36 mouse cellular contexts compared by ENCODE assay signal in the genomic region with DNA sequence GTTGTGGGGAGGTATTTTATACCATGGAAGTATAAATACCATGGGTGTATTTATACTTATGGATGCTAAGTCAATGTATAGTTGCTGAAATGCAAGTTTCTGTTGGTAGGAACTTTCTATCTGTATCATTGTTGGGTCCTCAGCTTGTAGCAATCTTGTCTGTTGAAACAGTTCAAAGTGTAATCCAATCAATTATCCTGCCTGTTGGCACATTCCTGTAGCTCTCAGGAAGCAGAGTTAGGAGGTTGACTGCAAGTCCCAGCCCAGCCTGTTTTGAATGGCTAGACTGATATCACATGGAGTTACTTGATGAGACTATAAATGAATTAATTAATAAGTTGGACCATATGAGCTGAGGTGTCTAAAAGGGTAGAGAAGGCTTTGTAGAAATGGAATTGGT. TPM values are rescaled to one million over a fixed set of nuclear protein-coding genes. Genes with fewer than 3 reads are reported as not detected.
"Had no signal": no experiment of that assay in that cellular context is flagged by ENCODE, and none has a peak within 500 bp of the region (broad histone marks: within the 10 kb centered on the region; RNA-seq: fewer than 3 reads in every experiment).

No protein-coding gene starts in this region.

- H3K36me3 ChIP-seq: embryonic facial prominence, embryonic 10.5 days; embryonic facial prominence, embryonic 12.5 days; embryonic facial prominence, embryonic 13.5 days; embryonic facial prominence, embryonic 15.5 days; forebrain, embryonic 10.5 days; forebrain, embryonic 12.5 days; forebrain, embryonic 15.5 days had no signal

- H3K9me3 ChIP-seq: embryonic facial prominence, embryonic 10.5 days; embryonic facial prominence, embryonic 12.5 days; embryonic facial prominence, embryonic 13.5 days; embryonic facial prominence, embryonic 15.5 days; forebrain, embryonic 10.5 days; forebrain, embryonic 12.5 days; forebrain, embryonic 13.5 days; forebrain, embryonic 15.5 days had no signal

- H3K27ac ChIP-seq: embryonic facial prominence, embryonic 10.5 days; embryonic facial prominence, embryonic 12.5 days; embryonic facial prominence, embryonic 13.5 days; embryonic facial prominence, embryonic 15.5 days; forebrain, embryonic 10.5 days; forebrain, embryonic 12.5 days; forebrain, embryonic 13.5 days; forebrain, embryonic 15.5 days; gastrocnemius, adult 2 months had no signal

- ATAC-seq: forebrain, embryonic 13.5 days; forebrain, embryonic 14.5 days; forebrain, embryonic 15.5 days; forebrain, embryonic 16.5 days; forebrain, postnatal 0 days had no signal

- H3K9ac ChIP-seq: embryonic facial prominence, embryonic 12.5 days; embryonic facial prominence, embryonic 13.5 days; embryonic facial prominence, embryonic 15.5 days; forebrain, embryonic 12.5 days; forebrain, embryonic 13.5 days; forebrain, embryonic 15.5 days; forebrain, postnatal 0 days had no signal

- DNase-seq: cerebellum, adult 2 months; cerebellum, adult 8-10 months; cerebellum, adult 9-10 months; cerebellum, adult 9-11 months; cerebellum, postnatal 10 days; cerebellum, postnatal 14 days; cerebellum, postnatal 25 days; cerebellum, postnatal 36 days; embryo, embryonic 11 days; forebrain, postnatal 0 days; gastrocnemius, adult 2 months; gastrocnemius, postnatal 10 days; gastrocnemius, postnatal 14 days; gastrocnemius, postnatal 25 days; gastrocnemius, postnatal 36 days; heart, adult 11 months; heart, adult 18-20 months had no signal

- H3K4me2 ChIP-seq: embryonic facial prominence, embryonic 12.5 days; embryonic facial prominence, embryonic 13.5 days; embryonic facial prominence, embryonic 15.5 days; forebrain, embryonic 12.5 days; forebrain, embryonic 13.5 days; forebrain, embryonic 15.5 days had no signal

- H3K4me1 ChIP-seq: embryonic facial prominence, embryonic 10.5 days; embryonic facial prominence, embryonic 12.5 days; embryonic facial prominence, embryonic 13.5 days; embryonic facial prominence, embryonic 15.5 days; forebrain, embryonic 10.5 days; forebrain, embryonic 12.5 days; forebrain, embryonic 13.5 days; forebrain, embryonic 15.5 days had no signal

- H3K27me3 ChIP-seq: embryonic facial prominence, embryonic 12.5 days; embryonic facial prominence, embryonic 13.5 days; embryonic facial prominence, embryonic 15.5 days; forebrain, embryonic 12.5 days; forebrain, embryonic 13.5 days; forebrain, embryonic 15.5 days had no signal

- H3K4me3 ChIP-seq: embryonic facial prominence, embryonic 10.5 days; embryonic facial prominence, embryonic 12.5 days; embryonic facial prominence, embryonic 13.5 days; embryonic facial prominence, embryonic 15.5 days; erythroblast, embryonic 14.5 days; forebrain, embryonic 10.5 days; forebrain, embryonic 12.5 days; forebrain, embryonic 13.5 days; forebrain, embryonic 15.5 days; gastrocnemius, adult 2 months had no signal

RNA-seq across cellular contexts. Expression of gene Hao1, which starts 1.8 kb away (rescaled TPM):
- total RNA-seq: common myeloid progenitor, adult 5-6 weeks; gastrocnemius, adult 18-20 months; gastrocnemius, adult 2 months; gastrocnemius, adult 8-10 months; gastrocnemius, postnatal 14 days; gastrocnemius, postnatal 25 days; gastrocnemius, postnatal 36 days; granulocyte monocyte progenitor cell, adult 5-6 weeks; heart, adult 18-20 months had no signal
- polyA plus RNA-seq: cerebellum, adult 2 months; embryonic facial prominence, embryonic 10.5 days; embryonic facial prominence, embryonic 11.5 days; embryonic facial prominence, embryonic 12.5 days; embryonic facial prominence, embryonic 14.5 days; embryonic facial prominence, embryonic 15.5 days; erythroblast, embryonic 14.5 days; forebrain, embryonic 10.5 days; forebrain, embryonic 11.5 days; forebrain, embryonic 12.5 days; forebrain, embryonic 13.5 days; forebrain, embryonic 14.5 days; forebrain, embryonic 16.5 days; gonadal fat pad, adult 2 months had no signal
